Mouse (Mus musculus): ENCODE results near the gene Sytl3.
"Not testable (repeated sequence)": the region's sequence is repeated elsewhere in the genome, so short reads cannot be mapped to it uniquely, and the experiment has no call there.

DNA sequence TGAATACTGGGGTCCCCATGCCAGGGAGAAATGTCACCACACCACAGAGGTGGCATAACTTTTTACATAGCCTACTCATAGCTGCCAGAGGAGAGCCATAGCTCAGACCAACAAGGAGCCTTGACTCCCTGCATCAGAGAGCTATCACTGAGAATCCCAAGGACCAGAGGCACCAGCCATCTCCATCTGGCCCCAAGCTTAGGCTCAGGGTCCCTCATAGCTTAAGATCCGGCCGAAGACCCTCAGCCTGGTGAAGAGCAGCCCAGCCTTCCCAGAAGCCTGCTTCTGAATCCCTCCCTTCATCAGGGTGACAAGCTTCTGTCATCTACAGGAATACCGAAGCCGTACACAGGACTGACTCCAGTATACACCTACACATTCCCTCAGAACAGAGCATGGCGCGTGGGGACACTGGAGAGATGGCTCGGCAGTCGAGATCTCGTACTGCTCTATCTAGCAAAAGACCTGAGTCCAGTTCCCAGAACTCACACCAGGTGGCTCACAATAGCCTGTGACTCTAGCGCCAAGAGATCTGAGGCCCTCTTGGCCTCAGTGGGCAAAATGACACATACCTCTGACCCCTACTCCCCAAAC, 18.8 kb upstream of the Sytl3 start:
- not testable (repeated sequence) for TF ChIP-seq CTCF (IDR thresholded peaks at IDR 0.05); POLR2A (IDR thresholded peaks at IDR 0.05; ENCODE audit: insufficient read depth, low read depth, low read length)
